Comparison of ENCODE assay signal across 18 mouse cellular contexts in genomic region chr14:16762773-16763172, GRCm38 (mm10). TPM values are rescaled to one million over a fixed set of nuclear protein-coding genes. Genes with fewer than 3 reads are reported as not detected.
DNase-seq lines count a peak whose midpoint lies in the region; ATAC-seq lines count a peak whose summit lies in the region.
"Had no signal": no experiment of that assay in that cellular context is flagged by ENCODE, and none has a peak within 500 bp of the region (broad histone marks: within the 10 kb centered on the region; RNA-seq: fewer than 3 reads in every experiment).

No protein-coding gene starts in this region.

- H3K4me2 ChIP-seq in hindbrain, embryonic 15.5 days = no peak overlapping the region
- H3K4me2 ChIP-seq in midbrain, embryonic 14.5 days (ENCODE audit: low read length) = no peak overlapping the region
- H3K4me2 ChIP-seq: heart, embryonic 13.5 days; intestine, embryonic 15.5 days; liver, embryonic 15.5 days; midbrain, embryonic 13.5 days; neural tube, embryonic 13.5 days had no signal

- peak; percentile 17 to 34 for DNase-seq in cerebellum, postnatal 14 days
- no peak for DNase-seq in cerebellum, adult 9-10 months
- DNase-seq in hindbrain, embryonic 10.5 days (ENCODE audit: low spot score) = no peak
- DNase-seq in midbrain, embryonic 14.5 days = peak; percentile 14
- no peak for DNase-seq in midbrain, embryonic 10.5 days (ENCODE audit: low spot score)
- DNase-seq in lung, postnatal 36 days = peak; percentile 4
- DNase-seq: adrenal gland, postnatal 25 days; cerebellum, adult 11 months; right cerebral cortex, postnatal 25 days; thymus, adult 2 months had no signal

- no peak overlapping the region for H3K4me3 ChIP-seq in hindbrain, embryonic 15.5 days
- no peak overlapping the region for H3K4me3 ChIP-seq in hindbrain, embryonic 10.5 days
- H3K4me3 ChIP-seq in midbrain, embryonic 14.5 days (replicated peaks; ENCODE audit: low read depth, low read length) = no peak overlapping the region
- no peak overlapping the region for H3K4me3 ChIP-seq in midbrain, embryonic 10.5 days
- H3K4me3 ChIP-seq: heart, embryonic 13.5 days; intestine, embryonic 15.5 days; limb, embryonic 10.5 days; liver, embryonic 15.5 days; midbrain, embryonic 13.5 days; neural tube, embryonic 13.5 days had no signal

- ATAC-seq in hindbrain, embryonic 15.5 days (ENCODE audit: low FRiP score, low read depth) = peak; percentile 54; the same call in 1 of the 2 replicates
- no peak for ATAC-seq in midbrain, embryonic 14.5 days (ENCODE audit: low FRiP score, low TSS enrichment)
- no peak for ATAC-seq in erythroid progenitor cell, adult 5-6 weeks (replicated peaks; ENCODE audit: low FRiP score, poor library complexity, severe bottlenecking)
- ATAC-seq: intestine, embryonic 15.5 days; midbrain, embryonic 13.5 days had no signal

- no peaks in the 10 kb centered on the region for H3K4me1 ChIP-seq in hindbrain, embryonic 15.5 days (replicated peaks)
- 0 out of 2 replicates have a peak, but pooled peaks cover 4% of the 10 kb centered on the region for H3K4me1 ChIP-seq in hindbrain, embryonic 10.5 days (replicated peaks)
- no peaks in the 10 kb centered on the region for H3K4me1 ChIP-seq in midbrain, embryonic 14.5 days (ENCODE audit: control insufficient read depth, insufficient read depth, low read length)
- no peaks in the 10 kb centered on the region for H3K4me1 ChIP-seq in midbrain, embryonic 10.5 days
- H3K4me1 ChIP-seq: heart, embryonic 13.5 days; intestine, embryonic 15.5 days; liver, embryonic 15.5 days had no signal

- H3K9ac ChIP-seq in hindbrain, embryonic 15.5 days = no peak overlapping the region
- no peak overlapping the region for H3K9ac ChIP-seq in midbrain, embryonic 14.5 days (replicated peaks; ENCODE audit: low read length)
- H3K9ac ChIP-seq: heart, embryonic 13.5 days; intestine, embryonic 15.5 days; liver, embryonic 15.5 days; midbrain, embryonic 13.5 days; neural tube, embryonic 13.5 days had no signal

- no peaks in the 10 kb centered on the region for H3K27me3 ChIP-seq in hindbrain, embryonic 15.5 days
- no peaks in the 10 kb centered on the region for H3K27me3 ChIP-seq in hindbrain, embryonic 10.5 days (ENCODE audit: insufficient read depth, poor library complexity, severe bottlenecking)
- no peaks in the 10 kb centered on the region for H3K27me3 ChIP-seq in midbrain, embryonic 14.5 days (ENCODE audit: control insufficient read depth, insufficient read depth, low read length)
- H3K27me3 ChIP-seq in midbrain, embryonic 10.5 days (ENCODE audit: low read depth, poor library complexity, severe bottlenecking) = no peaks in the 10 kb centered on the region
- H3K27me3 ChIP-seq: heart, embryonic 13.5 days; liver, embryonic 15.5 days; midbrain, embryonic 13.5 days; neural tube, embryonic 13.5 days had no signal

- no peak overlapping the region for H3K27ac ChIP-seq in hindbrain, embryonic 15.5 days (replicated peaks)
- H3K27ac ChIP-seq in hindbrain, embryonic 10.5 days = no peak overlapping the region
- no peak overlapping the region for H3K27ac ChIP-seq in midbrain, embryonic 14.5 days (replicated peaks; ENCODE audit: low read depth, low read length)
- no peak overlapping the region for H3K27ac ChIP-seq in midbrain, embryonic 10.5 days (replicated peaks)
- H3K27ac ChIP-seq: heart, embryonic 13.5 days; intestine, embryonic 15.5 days; limb, embryonic 10.5 days; liver, embryonic 15.5 days; midbrain, embryonic 13.5 days; neural tube, embryonic 13.5 days had no signal

- H3K9me3 ChIP-seq in hindbrain, embryonic 15.5 days = no peaks in the 10 kb centered on the region
- no peaks in the 10 kb centered on the region for H3K9me3 ChIP-seq in hindbrain, embryonic 10.5 days
- H3K9me3 ChIP-seq in midbrain, embryonic 14.5 days (ENCODE audit: control insufficient read depth, low read length) = no peaks in the 10 kb centered on the region
- H3K9me3 ChIP-seq in midbrain, embryonic 10.5 days (replicated peaks) = no peaks in the 10 kb centered on the region
- H3K9me3 ChIP-seq: heart, embryonic 13.5 days; intestine, embryonic 15.5 days; limb, embryonic 10.5 days; liver, embryonic 15.5 days; midbrain, embryonic 13.5 days; neural tube, embryonic 13.5 days had no signal

- H3K36me3 ChIP-seq in hindbrain, embryonic 15.5 days = no peaks in the 10 kb centered on the region
- H3K36me3 ChIP-seq in hindbrain, embryonic 10.5 days = no peaks in the 10 kb centered on the region
- H3K36me3 ChIP-seq in midbrain, embryonic 14.5 days (ENCODE audit: control insufficient read depth, insufficient read depth, low read length) = no peaks in the 10 kb centered on the region
- H3K36me3 ChIP-seq in midbrain, embryonic 10.5 days = no peaks in the 10 kb centered on the region
- H3K36me3 ChIP-seq: heart, embryonic 13.5 days; intestine, embryonic 15.5 days; limb, embryonic 10.5 days; liver, embryonic 15.5 days; midbrain, embryonic 13.5 days; neural tube, embryonic 13.5 days had no signal

RNA-seq across cellular contexts. Expression of gene Rarb, which starts 56.2 kb away (rescaled TPM):
- polyA plus RNA-seq in hindbrain, embryonic 15.5 days (2015; fragmentation: Nextera tagmentation; extraction: Ambion mirVana) = 14.0 and 18.3 TPM in 2 replicates
- 10.8 and 18.9 TPM in 2 replicates for polyA plus RNA-seq in hindbrain, embryonic 10.5 days (2016; fragmentation: Nextera tagmentation; extraction: Ambion mirVana)
- 4.7 and 8.4 TPM in 2 replicates for polyA plus RNA-seq in midbrain, embryonic 14.5 days (2014; fragmentation: Nextera tagmentation; extraction: Ambion mirVana)
- 10.6 and 10.7 TPM in 2 replicates for polyA plus RNA-seq in midbrain, embryonic 10.5 days (2016; fragmentation: Nextera tagmentation; extraction: Ambion mirVana)
- not detected in 2 replicates for total RNA-seq in erythroid progenitor cell, adult 5-6 weeks (2015; ENCODE audit: low replicate concordance)
- not detected in 2 replicates for total RNA-seq in erythroid progenitor cell, adult 5-6 weeks (2017; ENCODE audit: low replicate concordance)

Comparison
In these comparisons a context has a peak if more than half of its experiments do, and no peak if none do; other contexts are left out.
1. DNase-seq: peak in cerebellum, postnatal 14 days (2 of 2), midbrain, embryonic 14.5 days (single experiment) and lung, postnatal 36 days (single experiment); none in cerebellum, adult 9-10 months (single experiment), hindbrain, embryonic 10.5 days (single experiment) and midbrain, embryonic 10.5 days (single experiment).